Mouse (Mus musculus): ENCODE data around the gene Sergef. TPM values are rescaled to one million over a fixed set of nuclear protein-coding genes. Genes with fewer than 3 reads are reported as not detected.

The Sergef gene
- polyA plus RNA-seq, 1 experiment from 2014 or later = 11.4 TPM

DNA sequence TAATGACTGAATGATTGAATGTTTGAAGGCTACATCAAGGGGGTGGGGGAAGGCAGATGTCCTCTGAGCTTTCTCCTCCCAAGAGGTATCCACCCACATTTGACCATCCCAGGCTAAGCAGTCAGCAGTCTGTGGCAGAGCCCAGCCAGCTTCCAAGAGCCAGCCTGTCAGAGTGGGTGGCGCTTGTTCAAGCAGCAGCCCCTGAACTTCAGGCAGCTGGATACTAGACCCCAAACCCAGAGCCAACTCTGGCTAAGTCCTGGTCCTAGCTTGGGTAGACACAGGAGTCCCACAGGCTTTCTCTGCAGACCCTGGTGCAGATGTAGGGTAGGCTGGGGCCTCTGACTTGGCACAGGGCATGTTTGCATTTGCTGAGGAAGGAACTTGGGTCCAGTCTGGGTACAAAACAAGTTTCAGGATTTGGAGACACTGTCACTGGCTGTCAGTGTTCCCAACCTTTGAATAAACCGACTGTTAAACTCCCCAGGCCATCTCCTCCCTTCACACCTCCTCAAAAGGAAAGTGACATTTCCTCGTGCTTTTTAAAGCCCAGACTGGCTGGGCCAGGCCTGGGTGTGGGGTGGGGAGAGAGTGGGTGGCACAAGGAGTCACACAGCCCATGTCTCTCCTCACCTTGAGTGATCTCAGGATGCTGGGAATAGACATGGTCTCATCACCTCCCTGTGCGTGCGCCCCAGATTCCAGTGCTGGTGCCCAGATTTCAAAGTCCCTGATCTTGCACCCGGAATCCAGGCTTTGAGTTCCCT lies 225.5 kb downstream of the Sergef start:
- Histone ChIP-seq H3K4me2 (ENCODE audit: low read depth, low read length) (no peak overlapping the region), H3K27me3 (ENCODE audit: control insufficient read depth, insufficient read depth, low read length) (no peaks in the 10 kb centered on the region), H3K4me3 (ENCODE audit: low read length) (no peak overlapping the region), H3K27ac (ENCODE audit: low read length) (no peak overlapping the region), H3K4me1 (ENCODE audit: control insufficient read depth, insufficient read depth, low read length) (no peaks in the 10 kb centered on the region), H3K9me3 (replicated peaks; ENCODE audit: control insufficient read depth, low read length) (no peaks in the 10 kb centered on the region), H3K36me3 (ENCODE audit: control insufficient read depth, insufficient read depth) (no peaks in the 10 kb centered on the region), H3K9ac (ENCODE audit: low read length) (no peak overlapping the region)
- no peak for ATAC-seq (replicated peaks; ENCODE audit: extremely low read depth, insufficient read depth, low FRiP score)
- 61% methylated on average over 6 of the region's 6 CpGs for WGBS

DNA sequence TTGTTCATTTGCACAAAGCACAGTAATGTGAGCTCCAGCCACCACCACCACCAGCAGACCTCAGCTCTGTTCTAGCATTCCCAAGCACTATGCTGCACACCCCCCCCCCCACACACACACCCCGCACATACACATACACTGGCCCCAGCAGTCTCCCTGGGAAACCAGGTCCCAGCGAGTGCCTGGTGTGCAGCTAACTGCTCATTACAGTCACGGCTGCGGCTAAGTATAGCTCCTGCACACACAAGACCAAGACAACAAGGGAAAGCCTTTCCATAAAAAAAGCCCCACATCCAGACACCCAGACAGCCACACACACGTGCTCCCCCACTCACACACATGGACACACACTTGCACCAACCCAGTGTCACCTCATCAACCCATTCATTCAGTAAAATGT lies 226.8 kb downstream of the Sergef start:
- H3K36me3 ChIP-seq (ENCODE audit: control insufficient read depth, insufficient read depth) = no peaks in the 10 kb centered on the region
- no peak overlapping the region for H3K9ac ChIP-seq (ENCODE audit: low read length)
- H3K4me1 ChIP-seq (ENCODE audit: control insufficient read depth, insufficient read depth, low read length) = no peaks in the 10 kb centered on the region
- H3K9me3 ChIP-seq (replicated peaks; ENCODE audit: control insufficient read depth, low read length) = no peaks in the 10 kb centered on the region
- H3K27ac ChIP-seq (ENCODE audit: low read length) = no peak overlapping the region
- H3K27me3 ChIP-seq (ENCODE audit: control insufficient read depth, insufficient read depth, low read length) = no peaks in the 10 kb centered on the region
- no peak overlapping the region for H3K4me3 ChIP-seq (ENCODE audit: low read length)
- H3K4me2 ChIP-seq (ENCODE audit: low read depth, low read length) = no peak overlapping the region
- 59% methylated on average over 5 of the region's 5 CpGs for WGBS
- ATAC-seq (replicated peaks; ENCODE audit: extremely low read depth, insufficient read depth, low FRiP score) = no peak

DNA sequence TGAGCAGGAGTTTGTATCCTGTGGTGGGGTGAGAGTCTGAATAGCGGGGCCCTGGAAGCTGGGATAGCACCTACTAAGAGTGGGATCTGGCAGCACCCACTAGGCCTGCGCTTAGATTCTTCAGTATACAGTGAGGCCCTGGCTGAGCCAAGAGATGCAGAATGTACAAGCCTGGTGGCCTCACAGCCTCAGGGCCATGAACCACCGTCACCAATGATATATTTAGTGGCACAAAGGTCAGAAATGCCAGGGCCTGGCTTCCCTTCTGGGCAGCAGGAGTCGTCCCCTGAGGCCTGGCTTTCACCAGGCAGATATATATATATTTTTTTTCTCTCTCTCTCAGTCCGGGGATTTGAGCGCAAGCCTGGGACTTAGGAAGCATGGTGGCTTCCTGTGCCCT lies 228.9 kb downstream of the Sergef start:
- H3K4me2 ChIP-seq (ENCODE audit: low read depth, low read length) = no peak overlapping the region
- no peaks in the 10 kb centered on the region for H3K9me3 ChIP-seq (replicated peaks; ENCODE audit: control insufficient read depth, low read length)
- H3K27me3 ChIP-seq (ENCODE audit: control insufficient read depth, insufficient read depth, low read length) = no peaks in the 10 kb centered on the region
- no peak for ATAC-seq (replicated peaks; ENCODE audit: extremely low read depth, insufficient read depth, low FRiP score)
- H3K36me3 ChIP-seq (ENCODE audit: control insufficient read depth, insufficient read depth) = no peaks in the 10 kb centered on the region
- no peak overlapping the region for H3K9ac ChIP-seq (ENCODE audit: low read length)
- H3K27ac ChIP-seq (ENCODE audit: low read length) = no peak overlapping the region
- WGBS = 72% methylated on average over 6 of the region's 6 CpGs
- no peak overlapping the region for H3K4me3 ChIP-seq (ENCODE audit: low read length)
- H3K4me1 ChIP-seq (ENCODE audit: control insufficient read depth, insufficient read depth, low read length) = no peaks in the 10 kb centered on the region

- H3K4me2 ChIP-seq (ENCODE audit: low read depth, low read length) = no peak overlapping the region
- no peaks in the 10 kb centered on the region for H3K36me3 ChIP-seq (ENCODE audit: control insufficient read depth, insufficient read depth)
- H3K9ac ChIP-seq (ENCODE audit: low read length) = no peak overlapping the region
- H3K4me1 ChIP-seq (ENCODE audit: control insufficient read depth, insufficient read depth, low read length) = no peaks in the 10 kb centered on the region
- H3K27me3 ChIP-seq (ENCODE audit: control insufficient read depth, insufficient read depth, low read length) = no peaks in the 10 kb centered on the region
- H3K9me3 ChIP-seq (replicated peaks; ENCODE audit: control insufficient read depth, low read length) = no peaks in the 10 kb centered on the region
- no peak overlapping the region for H3K4me3 ChIP-seq (ENCODE audit: low read length)
- ATAC-seq (replicated peaks; ENCODE audit: extremely low read depth, insufficient read depth, low FRiP score) = no peak
- no peak overlapping the region for H3K27ac ChIP-seq (ENCODE audit: low read length)
- 43% methylated on average over 12 of the region's 12 CpGs for WGBS
Measured at GRCm38 (mm10) chr7:46409204-46409789, 230.3 kb downstream of the Sergef start.

- no peak overlapping the region for H3K4me3 ChIP-seq (ENCODE audit: low read length)
- H3K9ac ChIP-seq (ENCODE audit: low read length) = no peak overlapping the region
- no peaks in the 10 kb centered on the region for H3K9me3 ChIP-seq (replicated peaks; ENCODE audit: control insufficient read depth, low read length)
- no peaks in the 10 kb centered on the region for H3K36me3 ChIP-seq (ENCODE audit: control insufficient read depth, insufficient read depth)
- H3K4me1 ChIP-seq (ENCODE audit: control insufficient read depth, insufficient read depth, low read length) = no peaks in the 10 kb centered on the region
- no peak overlapping the region for H3K27ac ChIP-seq (ENCODE audit: low read length)
- no peak overlapping the region for H3K4me2 ChIP-seq (ENCODE audit: low read depth, low read length)
- no peaks in the 10 kb centered on the region for H3K27me3 ChIP-seq (ENCODE audit: control insufficient read depth, insufficient read depth, low read length)
- ATAC-seq (replicated peaks; ENCODE audit: extremely low read depth, insufficient read depth, low FRiP score) = no peak
- 81% methylated on average over 9 of the region's 9 CpGs for WGBS
Measured at GRCm38 (mm10) chr7:46408606-46409005, 231.0 kb downstream of the Sergef start.

GRCm38 (mm10) chr7:46404756-46405155 lies 234.9 kb downstream of the Sergef start:
- Histone ChIP-seq H3K4me1 (ENCODE audit: control insufficient read depth, insufficient read depth, low read length) (no peaks in the 10 kb centered on the region), H3K4me3 (ENCODE audit: low read length) (no peak overlapping the region), H3K36me3 (ENCODE audit: control insufficient read depth, insufficient read depth) (no peaks in the 10 kb centered on the region), H3K4me2 (ENCODE audit: low read depth, low read length) (no peak overlapping the region), H3K27ac (ENCODE audit: low read length) (no peak overlapping the region), H3K9ac (ENCODE audit: low read length) (no peak overlapping the region), H3K27me3 (ENCODE audit: control insufficient read depth, insufficient read depth, low read length) (peaks cover 9% of the 10 kb centered on the region), H3K9me3 (replicated peaks; ENCODE audit: control insufficient read depth, low read length) (no peaks in the 10 kb centered on the region)
- ATAC-seq (replicated peaks; ENCODE audit: extremely low read depth, insufficient read depth, low FRiP score) = no peak
- 74% methylated on average over 7 of the region's 7 CpGs for WGBS

GRCm38 (mm10) chr7:46403616-46404485 lies 235.8 kb downstream of the Sergef start:
- ATAC-seq (replicated peaks; ENCODE audit: extremely low read depth, insufficient read depth, low FRiP score) = no peak
- H3K4me2 ChIP-seq (ENCODE audit: low read depth, low read length) = no peak overlapping the region
- no peak overlapping the region for H3K9ac ChIP-seq (ENCODE audit: low read length)
- no peaks in the 10 kb centered on the region for H3K36me3 ChIP-seq (ENCODE audit: control insufficient read depth, insufficient read depth)
- H3K27me3 ChIP-seq (ENCODE audit: control insufficient read depth, insufficient read depth, low read length) = peaks cover 18% of the 10 kb centered on the region
- 74% methylated on average over 15 of the region's 15 CpGs for WGBS
- no peak overlapping the region for H3K4me3 ChIP-seq (ENCODE audit: low read length)
- no peak overlapping the region for H3K27ac ChIP-seq (ENCODE audit: low read length)
- H3K9me3 ChIP-seq (replicated peaks; ENCODE audit: control insufficient read depth, low read length) = no peaks in the 10 kb centered on the region
- H3K4me1 ChIP-seq (ENCODE audit: control insufficient read depth, insufficient read depth, low read length) = no peaks in the 10 kb centered on the region

DNA sequence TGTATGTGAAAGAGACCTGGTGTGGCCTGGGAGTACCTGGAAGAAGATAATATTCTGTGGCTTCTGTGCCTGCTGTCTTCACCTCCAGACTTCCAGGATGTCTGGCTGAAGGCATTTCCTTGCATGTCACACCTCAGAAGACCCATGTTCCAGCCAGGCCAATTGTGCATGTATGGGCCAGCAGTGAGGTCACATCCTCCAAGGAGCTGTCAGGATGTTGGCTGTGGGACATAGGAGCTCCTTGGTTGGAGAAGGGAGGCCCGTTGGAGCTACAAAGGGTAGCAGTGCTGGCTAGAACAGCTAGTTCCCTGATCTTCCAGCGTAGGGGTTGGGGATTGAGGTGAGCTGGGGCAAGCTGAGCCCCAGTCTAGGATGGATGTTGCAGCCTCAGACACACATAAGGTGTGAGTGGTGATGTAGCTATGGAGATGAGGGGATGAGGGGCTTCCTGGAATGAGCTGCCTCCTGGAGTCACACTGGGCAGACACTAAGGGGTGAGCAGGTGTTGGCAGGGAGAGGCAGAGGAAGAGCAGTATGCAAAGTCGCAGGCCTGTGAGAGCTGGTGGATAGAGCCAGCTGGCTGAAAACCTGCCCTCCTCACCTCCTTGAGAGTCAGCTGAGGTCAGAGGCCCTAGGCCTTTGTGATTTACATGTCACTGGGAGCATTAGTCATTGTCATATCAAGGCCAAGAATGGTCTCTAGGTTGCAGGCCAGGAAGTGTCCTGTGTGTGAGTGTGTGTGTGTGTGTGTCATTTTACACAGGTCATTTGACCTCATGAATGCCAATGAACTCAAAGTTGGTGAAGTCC lies 238.0 kb downstream of the Sergef start:
- Histone ChIP-seq H3K27ac (ENCODE audit: low read length) (no peak overlapping the region), H3K9me3 (replicated peaks; ENCODE audit: control insufficient read depth, low read length) (no peaks in the 10 kb centered on the region), H3K4me1 (ENCODE audit: control insufficient read depth, insufficient read depth, low read length) (no peaks in the 10 kb centered on the region; the same call in 1 of the 2 replicates), H3K27me3 (ENCODE audit: control insufficient read depth, insufficient read depth, low read length) (peaks cover 40% of the 10 kb centered on the region), H3K36me3 (ENCODE audit: control insufficient read depth, insufficient read depth) (no peaks in the 10 kb centered on the region), H3K4me2 (ENCODE audit: low read depth, low read length) (no peak overlapping the region), H3K9ac (ENCODE audit: low read length) (no peak overlapping the region), H3K4me3 (ENCODE audit: low read length) (no peak overlapping the region)
- 65% methylated on average over 3 of the region's 3 CpGs for WGBS
- no peak for ATAC-seq (replicated peaks; ENCODE audit: extremely low read depth, insufficient read depth, low FRiP score)
